Mouse (Mus musculus): ENCODE measurements around the gene Zfp12. TPM values are rescaled to one million over a fixed set of nuclear protein-coding genes. Genes with fewer than 3 reads are reported as not detected.

Gene Zfp12
- total RNA-seq, 2 experiments from 2014 or later: 9.6 to 12.4 TPM

Other genes with a start within 250 kb of the Zfp12 start
- 10 to 100 TPM; 33.4 to 33.5 TPM for gene Rnf216, start 122.2 kb upstream of the Zfp12 start, total RNA-seq (2021)
- gene Olfr718-ps1, start 87.6 kb upstream of the Zfp12 start, total RNA-seq (2021): under 1 TPM in 1 of 2 experiments, not detected in 1; 0.05 TPM
- gene Rbak, start 54.4 kb upstream of the Zfp12 start, total RNA-seq (2021): 1 to 10 TPM; 8.4 to 9.4 TPM
- not detected for gene Spdye4b, start 54.1 kb upstream of the Zfp12 start, total RNA-seq (2021)
- not detected for gene Spdye4a, start 8.3 kb upstream of the Zfp12 start, total RNA-seq (2021)
- 1 to 10 TPM; 5.0 to 6.3 TPM for gene Zfp316, start 34.9 kb downstream of the Zfp12 start, total RNA-seq (2021)
- under 1 TPM; 0.50 to 0.86 TPM for gene Zfp853, start 58.5 kb downstream of the Zfp12 start, total RNA-seq (2021)
- gene E130309D02Rik, start 80.2 kb downstream of the Zfp12 start, total RNA-seq (2021): 10 to 100 TPM; 19.2 to 20.0 TPM
- 10 to 100 TPM; 34.6 to 39.7 TPM for gene Zdhhc4, start 94.1 kb downstream of the Zfp12 start, total RNA-seq (2021)
- not detected for gene Grid2ip, start 122.2 kb downstream of the Zfp12 start, total RNA-seq (2021)
- gene Kdelr2, start 168.7 kb downstream of the Zfp12 start, total RNA-seq (2021): 10 to 100 TPM; 84.3 to 93.6 TPM
- gene Daglb, start 229.4 kb downstream of the Zfp12 start, total RNA-seq (2021): 1 to 10 TPM; 7.9 to 8.8 TPM